Mouse (Mus musculus): ENCODE measurements around the gene Tmem51. TPM values are rescaled to one million over a fixed set of nuclear protein-coding genes. Genes with fewer than 3 reads are reported as not detected.
A peak's percentile ranks its signal among the peaks of the same experiment; 100 is the strongest.

Tmem51 gene
- 1 to 10 TPM; 7.7 TPM for total RNA-seq (2021)
- long read RNA-seq, transcript Tmem51-201 (3 exons, 1,875 nt) = major isoform, 21 of 25 reads
- long read RNA-seq, partial matches to known transcripts = 1 of 25 reads
- long read RNA-seq, other reads (novel, unspliced or antisense) = 3 of 25 reads

GRCm38 (mm10) chr4:142084131-142084899, at the start of gene Tmem51:
TSS of gene Tmem51 (minus strand) at chr4:142084304.
- DNase-seq (ENCODE audit: low spot score in 2 of 2) = peak; percentile 36 to 60

- no peak for DNase-seq (ENCODE audit: low spot score in 2 of 2)
These were observed 46.1 kb upstream of the Tmem51 start for GRCm38 (mm10) chr4:142130162-142130561.

GRCm38 (mm10) chr4:142127275-142127788, 43.2 kb upstream of the Tmem51 start:
- DNase-seq (ENCODE audit: low spot score in 2 of 2) = no peak

- DNase-seq (ENCODE audit: low spot score in 2 of 2) = no peak
These were observed 42.7 kb upstream of the Tmem51 start for GRCm38 (mm10) chr4:142126641-142127274.

GRCm38 (mm10) chr4:142121164-142121563, 37.1 kb upstream of the Tmem51 start:
- DNase-seq (ENCODE audit: low spot score in 2 of 2) = no peak

- no peak for DNase-seq (ENCODE audit: low spot score in 2 of 2)
These were observed 34.4 kb upstream of the Tmem51 start for GRCm38 (mm10) chr4:142118522-142118921.

- no peak for DNase-seq (ENCODE audit: low spot score in 2 of 2)
These were observed 33.9 kb upstream of the Tmem51 start for GRCm38 (mm10) chr4:142117993-142118392.

GRCm38 (mm10) chr4:142113306-142113705, 29.2 kb upstream of the Tmem51 start:
- peak in 1 of 2 experiments; percentile 50 for DNase-seq (ENCODE audit: low spot score in 2 of 2)

- DNase-seq (ENCODE audit: low spot score in 2 of 2) = no peak
These were observed 19.1 kb upstream of the Tmem51 start for GRCm38 (mm10) chr4:142103081-142103671.

- peak; percentile 82 to 85 for DNase-seq (ENCODE audit: low spot score in 2 of 2)
These were observed 14.2 kb upstream of the Tmem51 start for GRCm38 (mm10) chr4:142098303-142098702.

- no peak for DNase-seq (ENCODE audit: low spot score in 2 of 2)
These were observed 13.8 kb upstream of the Tmem51 start for GRCm38 (mm10) chr4:142097871-142098270.

GRCm38 (mm10) chr4:142095513-142096241, 11.6 kb upstream of the Tmem51 start:
- DNase-seq (ENCODE audit: low spot score in 2 of 2) = peak; percentile 46 to 56

GRCm38 (mm10) chr4:142094386-142094785, 10.3 kb upstream of the Tmem51 start:
- DNase-seq (ENCODE audit: low spot score in 2 of 2) = no peak

- no peak for DNase-seq (ENCODE audit: low spot score in 2 of 2)
These were observed 7.0 kb upstream of the Tmem51 start for GRCm38 (mm10) chr4:142091100-142091499.

GRCm38 (mm10) chr4:142089966-142090365, 5.9 kb upstream of the Tmem51 start:
- no peak for DNase-seq (ENCODE audit: low spot score in 2 of 2)

GRCm38 (mm10) chr4:142088836-142089235, 4.7 kb upstream of the Tmem51 start:
- no peak for DNase-seq (ENCODE audit: low spot score in 2 of 2)

- DNase-seq (ENCODE audit: low spot score in 2 of 2) = no peak
These were observed 4.3 kb upstream of the Tmem51 start for GRCm38 (mm10) chr4:142088409-142088808.

GRCm38 (mm10) chr4:142084936-142085563, 946 bp upstream of the Tmem51 start:
- no peak for DNase-seq (ENCODE audit: low spot score in 2 of 2)

- DNase-seq (ENCODE audit: low spot score in 2 of 2) = peak in 1 of 2 experiments; percentile 71
These were observed 358 bp downstream of the Tmem51 start for GRCm38 (mm10) chr4:142083762-142084130.

GRCm38 (mm10) chr4:142083193-142083592, 911 bp downstream of the Tmem51 start:
- no peak for DNase-seq (ENCODE audit: low spot score in 2 of 2)

GRCm38 (mm10) chr4:142082703-142083102, 1.4 kb downstream of the Tmem51 start:
- no peak for DNase-seq (ENCODE audit: low spot score in 2 of 2)

All from layer of hippocampus, postnatal 10 days (tissue).